Mouse (Mus musculus) neural tube, embryonic 12.5 days (tissue): Measurements from ENCODE around the gene Adipoq. TPM values are rescaled to one million over a fixed set of nuclear protein-coding genes. Genes with fewer than 3 reads are reported as not detected.
"Not testable (repeated sequence)": the region's sequence is repeated elsewhere in the genome, so short reads cannot be mapped to it uniquely, and the experiment has no call there.

Experiments used
- ATAC-seq: fragments of 200-750 bp; cut with Nextera tagmentation; 2 replicates; pipeline ENCODE4 v1.8.0; 2017; ENCODE audit warnings: low read depth, mild to moderate bottlenecking, moderate TSS enrichment, moderate library complexity; ENCODE audit not compliant: low FRiP score
- H3K27ac ChIP-seq: fragments of 300-500 bp; sonication (generic); 2 replicates; pipeline ENCODE4 v1.5.1; 2016
- H3K27me3 ChIP-seq: fragments of 300-500 bp; sonication (generic); replicated peaks from 2 replicates; pipeline ENCODE4 v1.6.1; 2016; ENCODE audit warnings: mild to moderate bottlenecking
- H3K36me3 ChIP-seq: fragments of 300-500 bp; sonication (generic); 2 replicates; pipeline ENCODE4 v1.6.1; 2016; ENCODE audit warnings: mild to moderate bottlenecking
- H3K4me1 ChIP-seq: fragments of 300-500 bp; sonication (generic); 2 replicates; pipeline ENCODE4 v1.6.1; 2016
- H3K4me2 ChIP-seq: fragments of 300-500 bp; sonication (generic); replicated peaks from 2 replicates; pipeline ENCODE4 v1.6.1; 2016; ENCODE audit warnings: mild to moderate bottlenecking
- H3K4me3 ChIP-seq: fragments of 300-500 bp; sonication (generic); 2 replicates; pipeline ENCODE4 v1.5.1; 2016
- H3K9ac ChIP-seq: fragments of 300-500 bp; sonication (generic); 2 replicates; pipeline ENCODE4 v1.6.1; 2016; ENCODE audit warnings: mild to moderate bottlenecking
- H3K9me3 ChIP-seq: fragments of 300-500 bp; sonication (generic); 2 replicates; pipeline ENCODE4 v1.6.1; 2016; ENCODE audit warnings: mild to moderate bottlenecking
- WGBS: fragments of 180-500 bp; shearing (Covaris S2); methylation state at CpG from one replicate; pipeline ENCODE4 v1.1.7; 2016; 5-methylcytosine and 5-hydroxymethylcytosine counted together
- polyA plus RNA-seq: library from polyadenylated mRNA; unstranded; fragments of >200 nt; fragmentation: Nextera tagmentation; extraction: Ambion mirVana; gene quantifications from 2 replicates; pipeline ENCODE4 v1.2.1, GENCODE M21; 2016

The Adipoq gene
- polyA plus RNA-seq, 1 experiment from 2014 or later = not detected

DNA sequence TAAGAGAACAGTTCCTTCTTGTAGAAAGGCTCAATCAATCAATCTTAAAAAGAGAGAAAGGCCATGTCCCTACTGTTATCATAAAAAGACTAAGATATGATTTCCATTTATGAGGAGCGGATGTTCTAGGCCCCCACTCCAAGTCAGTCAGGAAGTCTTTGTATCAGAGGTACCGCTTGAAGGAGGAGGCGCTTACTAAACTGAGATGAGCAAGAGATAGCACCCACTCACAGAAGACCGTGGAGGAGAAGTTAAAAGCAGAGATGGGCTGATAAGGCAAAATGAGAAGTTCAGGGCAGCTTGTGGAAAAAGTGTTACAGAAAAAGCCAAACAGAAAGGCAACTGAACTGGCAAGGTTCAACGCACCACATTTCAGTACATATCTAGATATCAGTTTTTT lies 28.5 kb downstream of the Adipoq start:
- WGBS = 91% methylated on average over 5 of the region's 5 CpGs
- Histone ChIP-seq H3K27me3 (no peaks in the 10 kb centered on the region), H3K27ac (no peak overlapping the region), H3K36me3 (no peaks in the 10 kb centered on the region), H3K9me3 (no peaks in the 10 kb centered on the region), H3K9ac (no peak overlapping the region), H3K4me3 (no peak overlapping the region), H3K4me1 (no peaks in the 10 kb centered on the region), H3K4me2 (no peak overlapping the region)
- no peak for ATAC-seq

DNA sequence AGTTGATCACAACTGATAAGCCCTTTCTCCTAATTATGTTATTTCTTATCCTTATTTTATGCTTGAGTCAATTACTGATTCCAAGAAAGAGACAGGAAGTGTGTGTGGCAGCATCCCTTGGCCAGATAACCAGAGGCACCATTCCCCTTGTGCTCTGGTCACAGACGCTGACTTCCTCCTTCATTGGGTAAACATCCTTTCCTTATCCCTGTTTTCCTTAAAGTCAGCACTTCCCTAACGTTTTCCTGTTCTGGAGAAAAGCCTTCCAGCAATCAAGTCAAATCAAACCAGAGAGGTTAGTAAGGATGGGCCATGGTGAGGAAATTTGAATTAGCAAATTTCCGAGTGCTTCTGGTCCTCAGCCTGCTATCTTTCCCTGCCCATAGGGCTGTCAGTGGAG lies 29.6 kb downstream of the Adipoq start:
- ATAC-seq = no peak
- Histone ChIP-seq H3K36me3 (no peaks in the 10 kb centered on the region), H3K4me2 (no peak overlapping the region), H3K4me3 (no peak overlapping the region), H3K4me1 (no peaks in the 10 kb centered on the region), H3K27me3 (no peaks in the 10 kb centered on the region), H3K27ac (no peak overlapping the region), H3K9ac (no peak overlapping the region), H3K9me3 (no peaks in the 10 kb centered on the region)
- WGBS = 71% methylated on average over 3 of the region's 3 CpGs

DNA sequence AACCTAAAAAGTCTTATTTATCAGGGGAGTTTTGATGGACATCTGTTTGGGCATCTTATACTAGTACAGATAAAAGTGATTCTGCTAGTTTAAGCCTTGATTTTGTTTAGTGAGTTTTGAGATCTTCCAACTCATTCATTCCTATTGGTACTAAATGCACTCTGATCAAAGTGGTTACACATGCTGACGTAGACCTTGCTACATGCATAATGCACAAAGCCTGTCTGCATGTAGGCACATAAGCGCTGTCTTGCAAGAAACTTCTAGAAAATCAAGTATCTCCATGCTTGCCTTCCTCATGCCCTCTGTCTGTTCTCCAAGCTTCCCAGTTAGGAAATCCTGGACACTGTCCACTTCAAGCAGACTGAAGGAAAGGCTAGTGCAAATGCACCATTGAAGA lies 31.5 kb downstream of the Adipoq start:
- Histone ChIP-seq H3K9ac (no peak overlapping the region), H3K27ac (no peak overlapping the region), H3K9me3 (no peaks in the 10 kb centered on the region), H3K4me1 (no peaks in the 10 kb centered on the region), H3K4me3 (no peak overlapping the region), H3K4me2 (no peak overlapping the region), H3K27me3 (no peaks in the 10 kb centered on the region), H3K36me3 (no peaks in the 10 kb centered on the region)
- ATAC-seq = no peak
- WGBS = 96% methylated on average over 2 of the region's 2 CpGs

DNA sequence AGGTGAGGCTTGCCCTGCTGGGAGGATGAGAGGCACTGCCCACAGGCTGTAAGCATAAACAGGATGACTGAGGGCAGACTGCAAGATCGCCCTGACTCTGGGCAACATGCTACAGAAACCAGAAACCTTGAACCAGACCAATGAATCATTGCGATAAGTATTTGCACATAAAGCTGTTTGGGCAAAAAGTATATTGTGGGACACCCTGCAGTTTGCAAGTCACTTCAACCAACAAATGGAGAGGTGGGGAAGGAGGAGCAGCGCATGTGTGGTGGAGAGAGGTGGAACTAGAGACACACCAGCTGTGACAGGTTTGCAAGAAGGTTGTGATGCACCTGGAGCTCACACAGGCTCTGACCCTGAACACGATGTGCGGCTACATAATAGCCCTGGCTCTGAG lies 32.5 kb downstream of the Adipoq start:
- no peak overlapping the region for H3K9ac ChIP-seq
- no peaks in the 10 kb centered on the region for H3K27me3 ChIP-seq
- no peaks in the 10 kb centered on the region for H3K36me3 ChIP-seq
- H3K4me3 ChIP-seq = no peak overlapping the region
- H3K27ac ChIP-seq = no peak overlapping the region
- H3K9me3 ChIP-seq = no peaks in the 10 kb centered on the region
- no peak overlapping the region for H3K4me2 ChIP-seq
- no peak for ATAC-seq
- WGBS = 94% methylated on average over 5 of the region's 5 CpGs
- no peaks in the 10 kb centered on the region for H3K4me1 ChIP-seq

DNA sequence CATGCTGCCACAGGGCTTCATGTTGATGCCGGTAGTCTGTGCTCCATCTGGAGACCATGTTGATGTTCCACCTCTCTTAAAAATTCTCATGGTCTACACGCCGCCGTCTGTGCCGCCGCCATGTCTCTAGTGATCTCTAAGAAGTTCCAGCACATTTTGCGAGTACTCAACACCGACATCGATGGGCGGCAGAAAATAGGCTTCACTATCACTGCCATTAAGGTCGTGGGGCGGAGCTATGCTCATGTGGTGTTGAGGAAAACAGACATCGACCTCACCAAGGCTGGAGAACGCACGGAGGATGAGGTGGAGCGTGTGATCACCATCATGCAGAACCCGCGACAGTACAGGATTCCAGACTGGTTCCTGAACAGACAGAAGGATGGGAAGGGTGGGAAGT lies 33.1 kb downstream of the Adipoq start:
- H3K4me1 ChIP-seq, H3K4me3 ChIP-seq, H3K27me3 ChIP-seq, H3K4me2 ChIP-seq, H3K27ac ChIP-seq, H3K9ac ChIP-seq, H3K9me3 ChIP-seq, ATAC-seq, H3K36me3 ChIP-seq: not testable (repeated sequence)
- WGBS = 92% methylated on average over 18 of the region's 18 CpGs

- H3K4me3 ChIP-seq = no peak overlapping the region
- no peak overlapping the region for H3K4me2 ChIP-seq
- no peaks in the 10 kb centered on the region for H3K4me1 ChIP-seq
- 77% methylated on average over 4 of the region's 4 CpGs for WGBS
- no peak for ATAC-seq
- H3K36me3 ChIP-seq = no peaks in the 10 kb centered on the region
- no peak overlapping the region for H3K27ac ChIP-seq
- H3K9ac ChIP-seq = no peak overlapping the region
- H3K9me3 ChIP-seq = no peaks in the 10 kb centered on the region
- H3K27me3 ChIP-seq = no peaks in the 10 kb centered on the region
These were observed 34.7 kb downstream of the Adipoq start for GRCm38 (mm10) chr16:23181054-23181453.

GRCm38 (mm10) chr16:23181487-23181886 lies 35.2 kb downstream of the Adipoq start:
- WGBS = 84% methylated on average over 3 of the region's 3 CpGs
- Histone ChIP-seq H3K27me3 (no peaks in the 10 kb centered on the region), H3K4me3 (no peak overlapping the region), H3K9me3 (no peaks in the 10 kb centered on the region), H3K9ac (no peak overlapping the region), H3K4me2 (no peak overlapping the region), H3K4me1 (no peaks in the 10 kb centered on the region), H3K36me3 (no peaks in the 10 kb centered on the region), H3K27ac (no peak overlapping the region)
- no peak for ATAC-seq

DNA sequence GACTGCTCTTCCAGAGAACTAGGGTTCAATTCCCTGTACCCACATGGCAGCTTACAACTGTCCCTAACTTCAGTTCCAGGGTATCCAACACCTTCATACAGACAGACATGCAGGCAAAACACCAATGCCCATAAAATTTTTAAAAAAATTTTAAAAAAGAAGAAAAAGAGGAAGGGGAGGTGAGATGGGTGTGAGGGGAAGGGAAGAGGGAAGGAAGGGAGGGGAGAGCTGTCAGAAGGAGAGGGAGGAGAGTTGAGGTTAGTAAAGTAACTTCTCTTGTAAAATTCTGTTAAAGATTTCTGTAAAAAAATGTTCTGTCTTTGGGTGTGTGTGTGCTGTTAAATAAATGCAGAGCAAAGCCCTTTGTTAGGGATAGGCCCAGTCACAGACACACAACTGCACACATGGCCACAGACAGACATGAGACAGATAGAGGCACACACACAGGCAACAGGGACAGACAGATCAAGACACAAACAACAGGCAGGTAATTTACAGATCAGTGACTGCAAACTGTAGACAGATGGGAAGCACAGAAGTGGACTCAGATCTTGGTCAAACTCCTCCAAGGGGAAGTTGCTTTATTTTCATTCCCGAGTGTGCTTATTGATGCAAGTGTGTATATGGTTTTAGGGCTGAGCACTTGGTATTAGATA lies 35.7 kb downstream of the Adipoq start:
- H3K27ac ChIP-seq = no peak overlapping the region
- H3K4me1 ChIP-seq = no peaks in the 10 kb centered on the region
- 86% methylated on average over 1 of the region's 1 CpGs for WGBS
- no peaks in the 10 kb centered on the region for H3K36me3 ChIP-seq
- no peaks in the 10 kb centered on the region for H3K9me3 ChIP-seq
- no peak overlapping the region for H3K4me2 ChIP-seq
- no peak overlapping the region for H3K4me3 ChIP-seq
- no peak overlapping the region for H3K9ac ChIP-seq
- H3K27me3 ChIP-seq = no peaks in the 10 kb centered on the region
- no peak for ATAC-seq

DNA sequence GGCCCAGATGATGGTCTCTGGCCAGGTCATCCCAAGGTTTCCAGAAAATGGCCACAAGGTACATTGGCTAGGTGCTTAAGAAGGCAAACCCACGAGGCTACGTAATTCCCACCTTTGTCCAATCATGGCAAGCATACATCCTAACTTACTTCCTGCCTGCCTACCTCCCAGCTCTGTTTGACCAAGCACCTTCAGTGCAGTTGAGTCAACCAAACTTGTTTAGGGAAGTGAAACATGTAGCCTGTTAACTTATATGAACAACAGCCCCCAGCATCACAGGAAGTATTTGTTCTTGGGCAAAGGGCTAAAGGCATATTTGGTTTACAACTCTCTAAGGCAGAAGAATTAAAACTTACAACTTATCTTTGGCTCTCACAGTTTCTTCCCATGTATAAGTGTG lies 39.5 kb downstream of the Adipoq start:
- H3K4me2 ChIP-seq = no peak overlapping the region
- no peak for ATAC-seq
- no peak overlapping the region for H3K9ac ChIP-seq
- no peaks in the 10 kb centered on the region for H3K27me3 ChIP-seq
- no peak overlapping the region for H3K27ac ChIP-seq
- H3K36me3 ChIP-seq = no peaks in the 10 kb centered on the region
- H3K4me1 ChIP-seq = no peaks in the 10 kb centered on the region
- H3K9me3 ChIP-seq = no peaks in the 10 kb centered on the region
- WGBS = 84% methylated on average over 2 of the region's 2 CpGs
- H3K4me3 ChIP-seq = no peak overlapping the region

- no peak for ATAC-seq
- no peaks in the 10 kb centered on the region for H3K36me3 ChIP-seq
- no peak overlapping the region for H3K9ac ChIP-seq
- no peak overlapping the region for H3K4me2 ChIP-seq
- WGBS = 86% methylated on average over 4 of the region's 4 CpGs
- H3K27ac ChIP-seq = no peak overlapping the region
- no peaks in the 10 kb centered on the region for H3K9me3 ChIP-seq
- no peaks in the 10 kb centered on the region for H3K4me1 ChIP-seq
- H3K4me3 ChIP-seq = no peak overlapping the region
- no peaks in the 10 kb centered on the region for H3K27me3 ChIP-seq
These were observed 40.1 kb downstream of the Adipoq start for GRCm38 (mm10) chr16:23186418-23186817.

DNA sequence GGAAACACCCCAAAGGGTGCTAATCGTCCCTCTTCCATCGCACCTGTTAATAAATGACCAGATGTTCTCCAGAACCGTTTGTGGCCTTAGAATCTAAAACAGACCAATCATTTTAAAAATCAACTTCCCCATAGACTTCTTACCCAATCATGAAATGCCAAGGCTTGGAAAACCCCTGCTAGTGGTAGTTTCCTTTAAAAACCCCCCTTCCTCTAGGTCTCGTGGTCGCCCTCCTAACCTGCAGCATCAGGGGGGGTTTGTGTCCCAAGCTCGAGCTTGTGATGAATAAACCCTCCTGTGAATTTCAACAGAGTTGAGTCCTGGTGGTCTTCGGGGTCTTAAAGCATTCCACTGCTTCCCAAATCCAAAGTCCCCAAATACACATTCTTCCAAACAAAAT lies 41.6 kb downstream of the Adipoq start:
- Histone ChIP-seq H3K9ac (no peak overlapping the region), H3K4me2 (no peak overlapping the region), H3K27ac (no peak overlapping the region), H3K27me3 (no peaks in the 10 kb centered on the region), H3K36me3 (no peaks in the 10 kb centered on the region), H3K4me3 (no peak overlapping the region), H3K4me1 (no peaks in the 10 kb centered on the region), H3K9me3 (no peaks in the 10 kb centered on the region)
- ATAC-seq = no peak
- 86% methylated on average over 7 of the region's 7 CpGs for WGBS

DNA sequence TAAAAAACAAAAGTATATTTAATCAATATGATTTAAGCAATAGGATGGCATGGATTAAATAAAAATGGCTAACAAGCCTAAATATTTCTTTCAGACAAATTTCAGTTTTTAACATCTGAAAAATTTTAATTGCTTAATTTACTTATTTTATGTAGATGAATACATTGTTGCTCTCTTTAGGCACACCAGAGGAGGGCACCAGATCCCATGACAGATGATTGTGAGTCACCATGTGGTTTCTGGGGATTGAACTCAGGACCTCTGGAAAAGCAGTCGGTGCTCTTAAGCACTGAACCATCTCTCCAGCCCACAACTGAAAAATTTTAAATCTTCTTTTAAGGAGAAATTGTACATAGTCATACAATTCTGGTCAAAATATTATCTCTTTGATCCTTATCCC lies 43.3 kb downstream of the Adipoq start:
- WGBS = 86% methylated on average over 1 of the region's 1 CpGs
- no peaks in the 10 kb centered on the region for H3K4me1 ChIP-seq

DNA sequence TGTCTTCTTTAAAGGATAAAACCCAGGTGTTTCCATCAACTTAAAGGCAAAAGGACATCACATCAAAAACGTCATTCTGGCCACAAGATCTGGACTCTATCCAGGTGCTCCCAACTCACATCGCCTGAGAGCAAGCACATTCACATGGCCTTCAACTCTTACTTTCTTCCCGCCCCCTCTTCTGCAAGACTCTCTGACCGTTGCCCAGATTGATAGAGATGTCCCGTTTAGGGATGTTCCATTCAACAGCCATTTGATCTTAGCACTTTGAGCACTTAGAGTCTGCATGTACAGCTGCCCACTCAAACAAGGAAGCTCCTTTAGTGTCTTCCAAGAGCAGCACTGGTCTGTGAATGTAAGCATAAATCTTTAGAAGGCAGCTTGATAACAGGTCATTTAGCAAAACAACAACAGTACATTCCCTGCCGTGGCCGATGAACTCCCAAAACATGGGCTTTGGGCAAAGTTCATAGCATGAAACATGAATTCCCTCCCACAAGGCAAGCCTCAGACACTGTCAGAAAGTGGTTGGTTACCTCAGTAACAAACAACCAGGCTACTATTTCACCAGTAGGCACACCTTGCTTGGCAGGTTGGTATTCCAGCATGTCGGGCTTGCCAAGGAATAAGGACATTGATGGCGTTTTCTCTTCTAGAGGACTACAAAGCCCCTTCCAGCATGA lies 45.4 kb downstream of the Adipoq start:
- Histone ChIP-seq H3K36me3 (no peaks in the 10 kb centered on the region), H3K27ac (no peak overlapping the region), H3K9me3 (no peaks in the 10 kb centered on the region), H3K4me1 (no peaks in the 10 kb centered on the region), H3K27me3 (no peaks in the 10 kb centered on the region), H3K9ac (no peak overlapping the region), H3K4me3 (no peak overlapping the region), H3K4me2 (no peak overlapping the region)
- no peak for ATAC-seq
- WGBS = 80% methylated on average over 9 of the region's 9 CpGs

More for the DNA sequence above, 43.3 kb downstream of the Adipoq start:
- Histone ChIP-seq H3K27ac (no peak overlapping the region), H3K9ac (no peak overlapping the region), H3K27me3 (no peaks in the 10 kb centered on the region), H3K4me3 (no peak overlapping the region), H3K4me2 (no peak overlapping the region), H3K36me3 (no peaks in the 10 kb centered on the region), H3K9me3 (no peaks in the 10 kb centered on the region)
- ATAC-seq = no peak
